Mouse (Mus musculus) thymus, adult 2 months (tissue): ENCODE measurements around the gene Asb5.

Source experiments
- CTCF ChIP-seq: fragments of 200-500 bp; IDR thresholded peaks from 2 replicates; pipeline ENCODE4 v1.5.1; 2012; ENCODE audit warnings: mild to moderate bottlenecking, control low read depth, low read length, moderate library complexity, borderline replicate concordance; ENCODE audit not compliant: control insufficient read depth, poor library complexity, insufficient read depth; ENCODE audit errors: extremely low read depth
- POLR2A ChIP-seq: fragments of 200-500 bp; IDR thresholded peaks from 2 replicates; pipeline ENCODE4 v1.6.1; 2012; ENCODE audit warnings: mild to moderate bottlenecking, low read length, control low read depth, moderate library complexity; ENCODE audit not compliant: control insufficient read depth, poor library complexity, insufficient read depth; ENCODE audit errors: extremely low read depth

- TF ChIP-seq POLR2A (no peak), CTCF (no peak)
Observed at GRCm38 (mm10) chr8:54565181-54565580, 35.8 kb downstream of the Asb5 start.
